Mouse (Mus musculus): Measurements from ENCODE around the gene Jag2.

The Jag2 gene

DNA sequence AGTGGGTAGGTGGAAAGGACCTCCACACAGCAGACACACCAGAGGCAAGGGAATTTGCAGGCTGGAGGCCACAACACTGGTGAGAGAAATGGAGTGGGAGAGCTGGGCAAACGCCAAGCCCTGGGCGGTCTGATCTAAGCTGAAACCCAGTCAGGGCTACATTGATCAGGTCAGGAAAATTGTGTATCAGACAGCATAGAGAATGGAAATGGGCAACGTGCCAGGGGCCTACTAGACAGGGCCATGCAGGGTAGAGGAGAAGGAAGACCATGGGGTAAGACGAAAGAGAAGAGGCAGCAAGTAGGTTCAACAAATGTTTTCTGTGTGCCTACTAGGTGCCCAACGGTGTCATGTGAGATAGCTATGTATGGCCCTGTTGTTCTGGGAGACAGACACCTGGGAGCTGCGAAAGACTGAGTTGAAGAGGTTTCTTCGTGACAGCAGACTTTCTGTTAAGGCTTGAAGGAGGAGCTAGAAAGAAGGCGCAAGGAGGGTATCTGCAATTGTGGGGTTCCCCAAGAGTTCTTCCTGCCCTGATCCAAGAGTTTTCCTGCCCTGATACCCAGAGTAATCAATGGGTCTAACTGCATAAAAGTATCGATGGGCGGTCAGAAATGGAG lies 11.7 kb upstream of the Jag2 start:
- no peak for DNase-seq (ENCODE audit: low spot score)

DNA sequence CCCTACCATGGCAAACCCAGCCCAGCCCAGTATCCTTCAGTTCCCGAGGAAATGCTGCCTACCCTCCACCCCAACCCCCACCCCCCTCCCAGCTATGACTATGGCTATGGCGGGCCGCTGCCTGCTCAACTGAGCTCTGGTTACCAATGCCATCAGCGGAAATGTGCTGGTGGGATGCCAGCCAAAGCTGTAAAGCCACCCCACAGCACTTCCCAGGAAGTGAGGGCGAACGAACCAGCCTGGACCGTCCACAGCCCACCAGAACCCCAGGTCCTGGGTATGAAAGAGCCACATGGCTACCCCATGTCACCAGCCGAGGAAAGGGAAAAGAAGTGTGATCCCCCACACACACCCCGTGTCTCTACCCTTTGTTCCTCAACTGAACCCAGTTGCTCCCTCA lies 11.1 kb upstream of the Jag2 start:
- DNase-seq (ENCODE audit: low spot score): no peak

DNA sequence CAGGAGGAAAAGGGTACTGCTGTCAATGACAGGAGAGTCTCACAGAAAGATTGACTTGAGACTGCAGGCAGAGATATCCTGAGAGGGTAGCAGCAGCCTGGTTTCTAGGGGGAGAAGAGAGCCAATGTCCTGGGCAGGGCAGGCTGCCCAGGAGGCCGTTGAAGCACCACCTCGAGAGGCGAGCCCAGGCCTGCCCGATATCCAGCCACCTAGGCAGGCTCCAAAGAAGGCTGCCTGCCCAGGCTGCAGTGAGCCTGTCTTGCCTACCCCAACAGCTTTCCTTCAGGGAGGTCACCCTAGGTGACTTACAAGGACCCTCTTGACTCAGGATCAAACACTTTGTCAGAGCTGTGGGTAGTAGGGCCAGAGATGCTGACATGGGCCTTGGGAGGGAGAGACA lies 10.7 kb upstream of the Jag2 start:
- no peak for DNase-seq (ENCODE audit: low spot score)

DNA sequence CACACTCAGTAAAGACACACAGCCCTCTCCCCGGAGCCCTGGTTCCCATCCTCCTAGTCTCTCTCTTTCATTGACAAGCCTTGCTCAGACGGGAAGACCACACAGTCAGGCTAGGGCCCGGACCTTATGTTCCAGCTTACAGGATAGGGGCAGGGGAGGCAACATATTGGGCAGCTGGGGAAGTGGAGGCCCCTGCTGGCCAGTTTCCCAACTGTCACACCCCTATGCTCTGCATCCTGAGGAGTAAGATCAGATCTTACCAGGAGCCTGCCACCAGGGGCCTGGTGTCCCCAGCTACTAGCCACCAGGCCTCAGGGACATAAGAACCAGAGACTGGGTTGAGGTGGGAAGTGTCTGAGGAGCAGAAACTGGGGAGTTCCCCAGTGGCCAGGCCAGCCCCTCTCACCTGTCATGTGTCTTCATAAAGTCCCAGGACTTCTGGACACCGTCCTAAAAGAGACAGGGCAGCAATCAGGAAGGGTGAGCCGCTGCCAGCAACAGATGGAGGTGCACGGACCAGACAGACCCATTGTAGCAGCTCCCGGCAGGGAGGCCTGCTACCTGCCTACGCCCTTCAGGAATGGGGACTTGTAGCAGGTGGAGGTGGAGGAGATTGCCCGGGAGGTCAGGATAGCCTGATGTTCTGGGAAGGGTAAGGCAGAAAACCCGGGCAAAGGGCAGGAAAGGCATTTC lies 9.4 kb upstream of the Jag2 start:
- no peak for DNase-seq (ENCODE audit: low spot score)

GRCm38 (mm10) chr12:112938366-112938765 lies 8.8 kb upstream of the Jag2 start:
- no peak for DNase-seq (ENCODE audit: low spot score)

GRCm38 (mm10) chr12:112937906-112938305 lies 8.3 kb upstream of the Jag2 start:
- no peak for DNase-seq (ENCODE audit: low spot score)

- no peak for DNase-seq (ENCODE audit: low spot score)
These were observed 3.1 kb upstream of the Jag2 start for GRCm38 (mm10) chr12:112932647-112933046.

- DNase-seq (ENCODE audit: low spot score): peak; percentile 65
These were observed 955 bp downstream of the Jag2 start for GRCm38 (mm10) chr12:112928401-112929241.

- peak; percentile 43 for DNase-seq (ENCODE audit: low spot score)
These were observed 2.3 kb downstream of the Jag2 start for GRCm38 (mm10) chr12:112927265-112927664.

DNA sequence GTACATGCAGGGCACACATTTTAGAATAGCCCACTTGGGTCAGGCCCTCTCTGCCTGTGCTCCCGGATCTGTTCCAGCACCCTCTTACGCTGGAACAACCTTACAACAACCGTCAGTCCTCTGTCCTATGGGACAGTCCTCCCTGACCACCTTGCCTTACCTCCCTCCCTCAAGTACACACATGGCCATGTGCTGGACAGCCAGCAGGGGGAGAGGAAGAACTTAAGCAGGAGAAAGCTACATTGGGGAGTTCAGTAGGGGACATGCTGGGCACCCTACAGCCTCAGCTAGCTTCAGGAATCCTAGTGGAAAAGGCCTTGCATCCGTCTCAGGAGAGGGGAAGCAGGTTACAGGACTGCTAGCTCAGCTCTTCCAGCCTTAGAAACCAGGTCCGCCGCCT lies 3.6 kb downstream of the Jag2 start:
- DNase-seq (ENCODE audit: low spot score): no peak

- no peak for DNase-seq (ENCODE audit: low spot score)
These were observed 7.0 kb downstream of the Jag2 start for GRCm38 (mm10) chr12:112922541-112922940.

- no peak for DNase-seq (ENCODE audit: low spot score)
These were observed 8.1 kb downstream of the Jag2 start for GRCm38 (mm10) chr12:112921518-112921917.

- no peak for DNase-seq (ENCODE audit: low spot score)
These were observed 11.7 kb downstream of the Jag2 start for GRCm38 (mm10) chr12:112917906-112918305.

- no peak for DNase-seq (ENCODE audit: low spot score)
These were observed 12.1 kb downstream of the Jag2 start for GRCm38 (mm10) chr12:112917486-112917885.

DNA sequence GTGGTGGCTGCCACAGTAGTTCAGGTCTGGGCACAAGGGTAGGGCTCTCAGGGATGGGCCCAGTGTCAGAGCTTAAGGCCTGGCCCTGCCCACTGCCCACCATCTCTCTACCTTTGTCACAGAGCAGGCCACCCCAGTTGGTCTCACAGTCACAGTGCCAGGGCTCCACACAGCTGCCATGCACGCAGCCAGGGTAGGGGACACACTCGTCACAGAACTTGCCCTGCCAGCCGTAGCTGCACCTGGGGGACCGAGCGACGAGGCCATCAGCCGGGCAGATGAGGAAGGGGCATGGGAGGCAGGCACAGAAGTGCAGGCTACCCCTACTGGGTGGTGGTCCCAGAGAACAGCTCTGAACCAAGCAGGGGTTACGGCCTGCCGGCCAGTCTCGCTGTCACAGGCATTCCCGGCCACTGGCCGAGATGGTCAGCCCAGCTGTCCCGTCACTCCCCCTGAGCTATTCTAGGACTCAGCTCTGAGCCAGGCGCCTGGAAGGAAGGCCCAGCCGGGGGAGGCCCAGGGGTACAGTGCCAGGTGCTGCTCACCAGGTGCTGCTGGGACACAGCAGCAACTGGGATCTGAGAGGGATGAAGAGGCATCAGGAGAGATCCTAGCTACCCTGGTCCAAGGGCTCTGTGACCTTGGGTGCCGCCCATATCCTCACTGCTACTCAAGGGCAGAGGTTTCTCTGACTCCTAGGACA lies 12.7 kb downstream of the Jag2 start:
- no peak for DNase-seq (ENCODE audit: low spot score)

DNA sequence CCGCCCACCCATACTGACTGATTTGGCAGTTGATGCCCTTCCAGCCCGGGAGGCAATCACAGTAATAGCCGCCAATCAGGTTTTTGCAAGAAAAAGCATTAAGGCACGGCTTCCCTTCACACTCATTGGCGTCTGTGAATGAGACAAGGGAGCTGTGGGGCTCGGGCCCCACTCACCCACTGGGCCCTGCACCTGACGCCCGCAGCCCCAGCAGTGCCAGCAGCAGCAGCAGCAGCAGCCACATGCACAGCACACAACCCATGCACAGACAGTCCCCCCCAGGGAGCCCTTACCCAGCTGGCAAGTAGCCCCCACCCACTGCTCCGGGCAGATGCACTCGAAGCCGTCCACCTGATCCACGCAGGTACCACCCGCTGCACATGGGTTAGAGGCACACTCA lies 14.0 kb downstream of the Jag2 start:
- DNase-seq (ENCODE audit: low spot score): no peak

GRCm38 (mm10) chr12:112914527-112914926 lies 15.0 kb downstream of the Jag2 start:
- no peak for DNase-seq (ENCODE audit: low spot score)

DNA sequence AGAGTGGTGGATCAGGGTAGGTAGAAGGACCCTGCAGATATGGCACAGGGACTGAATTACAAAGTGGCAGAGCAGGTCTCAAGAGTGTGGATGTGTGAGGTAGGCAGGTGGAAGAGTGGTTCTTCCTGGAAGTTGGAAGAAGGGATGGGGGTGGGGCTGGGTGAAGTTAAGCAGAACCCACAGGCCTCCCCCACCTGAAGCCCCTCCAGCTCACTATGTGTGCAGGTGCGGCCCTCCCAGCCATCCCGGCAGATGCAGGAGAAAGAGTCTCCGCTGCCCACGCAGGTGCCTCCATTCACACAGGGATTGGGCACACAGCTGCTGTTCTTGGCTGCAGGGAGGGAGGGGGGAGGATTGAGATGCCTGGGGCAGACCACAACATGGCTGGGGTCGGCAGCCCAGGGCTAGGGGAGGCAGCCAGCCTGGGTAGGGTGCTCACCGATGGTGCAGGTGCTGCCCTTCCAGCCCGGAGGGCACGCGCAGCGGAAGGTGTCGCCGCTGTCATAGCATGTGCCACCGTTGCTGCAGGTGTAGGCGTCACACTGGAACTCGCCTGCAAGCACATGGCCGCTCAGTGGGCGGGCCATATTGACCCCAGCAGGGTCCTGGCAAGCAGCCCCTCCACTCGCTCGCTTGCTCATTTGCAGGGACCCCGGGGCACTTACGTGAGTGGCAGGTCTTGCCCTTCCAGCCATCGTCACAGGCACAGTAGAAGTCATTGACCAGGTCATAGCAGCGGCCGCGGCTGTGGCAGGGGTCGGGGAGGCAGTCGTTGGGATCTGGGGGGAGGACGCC lies 16.4 kb downstream of the Jag2 start:
- DNase-seq (ENCODE audit: low spot score): no peak

DNA sequence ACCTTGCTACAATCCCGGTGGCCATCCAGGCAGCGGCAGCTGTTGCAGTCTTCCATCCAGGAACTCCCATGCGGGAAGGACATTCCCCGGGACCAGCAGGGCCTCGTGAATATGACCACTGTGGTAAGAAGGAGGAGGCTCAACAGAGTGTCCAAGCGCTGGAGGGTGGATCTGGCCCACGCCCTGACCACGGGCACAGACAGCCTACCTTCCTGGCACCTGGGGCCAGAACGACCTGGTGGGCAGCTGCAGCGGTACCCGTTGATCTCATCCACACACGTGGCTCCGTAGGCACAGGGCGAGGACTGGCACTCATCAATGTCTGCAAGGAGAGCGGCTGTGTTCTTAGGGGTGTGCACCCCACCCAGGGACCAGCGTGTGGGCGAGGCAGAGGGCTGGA lies 17.9 kb downstream of the Jag2 start:
- no peak for DNase-seq (ENCODE audit: low spot score)

DNA sequence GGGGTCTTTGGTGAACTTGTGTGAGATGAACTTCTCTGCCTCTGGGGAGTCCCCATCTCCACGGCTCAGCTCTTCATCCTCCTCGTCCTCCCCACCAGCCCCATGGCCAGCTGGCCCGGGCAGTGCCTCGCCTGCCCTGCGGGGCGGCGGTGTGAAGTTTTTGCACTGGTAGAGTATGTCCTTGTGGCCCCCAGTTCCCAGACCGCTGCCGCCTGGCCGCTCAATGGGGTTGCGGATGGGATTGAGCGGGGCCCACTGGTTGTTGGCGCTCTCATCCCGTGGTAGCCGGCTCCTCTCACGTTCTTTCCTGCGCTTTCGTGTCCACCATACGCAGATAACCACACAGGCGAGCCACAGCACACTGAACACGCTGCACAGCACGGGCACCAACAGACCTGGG lies 20.6 kb downstream of the Jag2 start:
- DNase-seq (ENCODE audit: low spot score): no peak

GRCm38 (mm10) chr12:112905001-112905400 lies 24.6 kb downstream of the Jag2 start:
- DNase-seq (ENCODE audit: low spot score): no peak

GRCm38 (mm10) chr12:112903941-112904340 lies 25.6 kb downstream of the Jag2 start:
- no peak for DNase-seq (ENCODE audit: low spot score)

Measured in testis, postnatal 14 days (tissue).